8 mouse cellular contexts compared by ENCODE assay signal in the genomic region with DNA sequence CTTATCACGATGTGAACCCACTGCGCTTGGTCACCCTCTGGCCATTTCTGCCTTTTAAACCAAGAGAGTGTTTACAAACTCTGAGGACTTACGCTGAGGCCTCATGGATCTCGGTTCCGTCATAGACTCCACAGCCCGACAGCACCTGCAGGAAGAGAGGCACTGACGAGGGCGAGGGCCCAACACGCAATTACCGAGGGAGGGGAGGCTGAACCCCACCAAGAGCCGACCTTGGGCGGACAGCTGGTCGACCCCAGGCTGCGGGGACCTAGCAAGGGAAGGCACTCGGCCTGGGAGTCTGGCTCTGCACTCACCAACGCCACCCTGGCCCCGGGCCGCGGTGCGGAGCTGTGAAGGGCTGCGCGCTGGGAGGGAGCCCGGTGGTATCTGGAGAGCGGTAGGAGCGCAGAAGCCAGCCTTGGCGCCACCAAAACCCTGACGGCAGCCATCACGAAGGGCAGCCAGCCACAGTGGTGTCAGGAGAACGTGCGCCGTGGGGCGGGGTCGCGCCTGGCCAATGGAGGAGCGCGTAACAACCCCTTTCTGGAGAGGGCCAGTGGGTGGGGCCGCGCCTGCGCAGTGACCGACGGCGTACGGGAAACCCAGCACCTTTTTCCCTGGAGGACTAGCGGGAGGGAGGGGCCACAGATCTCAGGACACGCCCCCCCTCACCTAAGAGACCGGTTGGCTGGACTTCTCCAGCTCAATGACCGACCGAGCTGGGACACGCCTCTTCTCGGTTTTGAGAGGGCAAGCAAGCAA. TPM values are rescaled to one million over a fixed set of nuclear protein-coding genes. Genes with fewer than 3 reads are reported as not detected.
DNase-seq lines count a peak whose midpoint lies in the region; ATAC-seq lines count a peak whose summit lies in the region.

A gene (minus strand): TSS at position 502 of the 762 bp plus-strand sequence.

- peak within 1 kb of the TSS; percentile 38; the same call in 1 of the 2 replicates for H3K27ac ChIP-seq in intestine, embryonic 14.5 days (ENCODE audit: low read depth)

- intact Hi-C loops in left cerebral cortex, postnatal 14 days (cut with DNase I), result no loop called here

- peak within 1 kb of the TSS; percentile 88 for H3K4me2 ChIP-seq in intestine, embryonic 14.5 days (ENCODE audit: low read length)

- peaks cover 67% of the 10 kb centered on the region for H3K36me3 ChIP-seq in intestine, embryonic 14.5 days (ENCODE audit: control insufficient read depth, insufficient read depth, low read length)

- H3K9me3 ChIP-seq in intestine, embryonic 14.5 days (ENCODE audit: control insufficient read depth, low read length), result no peaks in the 10 kb centered on the region

- ATAC-seq in intestine, embryonic 14.5 days (replicated peaks; ENCODE audit: low FRiP score, low TSS enrichment, low read depth), result peak; percentile 95

- no peaks in the 10 kb centered on the region for H3K27me3 ChIP-seq in intestine, embryonic 14.5 days (replicated peaks; ENCODE audit: control insufficient read depth, insufficient read depth, low read length)

- peaks cover 12% of the 10 kb centered on the region for H3K4me1 ChIP-seq in intestine, embryonic 14.5 days (replicated peaks; ENCODE audit: control insufficient read depth, insufficient read depth, low read length)

- H3K4me3 ChIP-seq in intestine, embryonic 14.5 days (ENCODE audit: low read depth, low read length), result peak within 1 kb of the TSS; percentile 55

- under 1% methylated on average over 50 of the region's 50 CpGs for WGBS in intestine, embryonic 14.5 days

- peak; percentile 99 for DNase-seq in adrenal gland, adult 18-20 months (ENCODE audit: low spot score in 2 of 2)
- peak; percentile 97 for DNase-seq in embryo, embryonic 11 days
- DNase-seq in gastrocnemius, postnatal 25 days, result peak; percentile 99
- DNase-seq in intestine, embryonic 14.5 days (ENCODE audit: low spot score), result peak; percentile 98
- DNase-seq in left cerebral cortex, postnatal 14 days (ENCODE audit: low spot score in 2 of 2), result peak; percentile 99 to 100
- peak; percentile 99 for DNase-seq in mesoderm, embryonic 11.5 days (ENCODE audit: low read depth, low spot score)
- peak; percentile 97 to 99 for DNase-seq in right cerebral cortex, postnatal 36 days (ENCODE audit: low spot score in 2 of 2)
- peak; percentile 99 for DNase-seq in yolk sac, embryonic 10.5 days (ENCODE audit: low spot score)

- H3K9ac ChIP-seq in intestine, embryonic 14.5 days (ENCODE audit: low read length), result peak within 1 kb of the TSS; percentile 54

RNA-seq across cellular contexts. Expression of the gene that starts here (rescaled TPM):
- 100 to 1,000 TPM; 275 to 312 TPM for total RNA-seq in adrenal gland, adult 18-20 months (2021)
- total RNA-seq in gastrocnemius, postnatal 25 days (2021), result 100 to 1,000 TPM; 225 to 235 TPM
- polyA plus RNA-seq in intestine, embryonic 14.5 days (2014; fragmentation: Nextera tagmentation; extraction: Ambion mirVana), result 19.3 and 19.7 TPM in 2 replicates
- total RNA-seq in left cerebral cortex, postnatal 14 days (2021), result 100 to 1,000 TPM; 109 to 115 TPM

Comparison
In these comparisons a context has a peak if more than half of its experiments do, and no peak if none do; other contexts are left out.
1. Peak in every context shown above with its lines: DNase-seq, ATAC-seq, H3K4me3 ChIP-seq and H3K27ac ChIP-seq.